Mouse (Mus musculus) brain, embryonic 14.5 days (tissue): Measurements from ENCODE around the gene Rap1gap2.

Source experiments
- CTCF ChIP-seq: fragments of 200-500 bp; IDR thresholded peaks from 2 replicates; pipeline ENCODE4 v1.5.1; 2012; ENCODE audit warnings: inconsistent platforms, mild to moderate bottlenecking, moderate library complexity, borderline replicate concordance; ENCODE audit not compliant: insufficient read depth, insufficient read length; ENCODE audit errors: extremely low read depth
- POLR2A ChIP-seq: fragments of 200-500 bp; IDR thresholded peaks from 2 replicates; pipeline ENCODE4 v1.6.1; 2012; ENCODE audit warnings: mild to moderate bottlenecking, inconsistent platforms, borderline replicate concordance; ENCODE audit not compliant: poor library complexity, insufficient read depth, insufficient read length, severe bottlenecking; ENCODE audit errors: extremely low read depth

- TF ChIP-seq CTCF (no peak), POLR2A (no peak)
Observed at GRCm38 (mm10) chr11:74602286-74602685, 8.4 kb downstream of the Rap1gap2 start.
